Mouse (Mus musculus) erythroid progenitor cell, adult 5-6 weeks (primary cell): ENCODE results near the gene Strip1. TPM values are rescaled to one million over a fixed set of nuclear protein-coding genes. Genes with fewer than 3 reads are reported as not detected.

Source experiments
- ATAC-seq: replicated peaks from 2 replicates; pipeline ENCODE4 v1.8.0; 2016; ENCODE audit warnings: moderate number of reproducible peaks, mild to moderate bottlenecking, moderate TSS enrichment, inconsistent platforms; ENCODE audit not compliant: poor library complexity, low FRiP score, severe bottlenecking
- total RNA-seq, 2 experiments: library from RNA; stranded (forward) in 1 of 2; stranded (reverse) in 1 of 2; fragments of 150-400 nt in 1 of 2; fragments of 186-747, 209-891 nt in 1 of 2; gene quantifications; 2 replicates each; pipeline versions ENCODE4 v1.2.3 to v1.2.4; 2015 to 2017; ENCODE audit warnings: low replicate concordance in 2 of 2

The Strip1 gene
- total RNA-seq, 2 experiments from 2014 or later: 4.8 to 9.6 TPM

DNA sequence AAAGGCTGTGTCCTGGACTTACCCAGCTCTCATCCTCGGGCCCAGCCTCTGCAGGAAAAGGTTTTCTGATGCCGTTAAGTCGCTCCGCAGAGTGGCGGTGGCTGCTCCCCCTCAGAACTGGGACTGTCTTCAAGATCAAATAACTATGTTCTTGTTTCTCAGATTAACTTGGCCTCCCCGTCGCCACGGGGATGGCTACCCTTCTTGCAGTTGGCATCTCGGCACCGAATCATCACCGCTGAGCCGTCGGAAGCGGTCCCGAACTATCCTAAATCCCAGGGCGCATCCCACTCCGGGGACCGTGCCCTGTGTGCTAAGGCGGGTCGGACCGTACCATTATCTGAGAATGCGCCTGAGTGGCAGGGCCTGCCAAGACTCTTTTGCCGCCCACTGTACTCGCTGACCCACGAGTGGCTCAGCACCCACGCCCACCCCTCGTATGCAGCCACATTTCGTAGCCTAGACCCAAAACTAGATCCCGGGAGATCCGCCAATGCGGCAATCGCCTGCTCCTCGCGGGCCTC lies 35.5 kb downstream of the Strip1 start:
- ATAC-seq: no peak

DNA sequence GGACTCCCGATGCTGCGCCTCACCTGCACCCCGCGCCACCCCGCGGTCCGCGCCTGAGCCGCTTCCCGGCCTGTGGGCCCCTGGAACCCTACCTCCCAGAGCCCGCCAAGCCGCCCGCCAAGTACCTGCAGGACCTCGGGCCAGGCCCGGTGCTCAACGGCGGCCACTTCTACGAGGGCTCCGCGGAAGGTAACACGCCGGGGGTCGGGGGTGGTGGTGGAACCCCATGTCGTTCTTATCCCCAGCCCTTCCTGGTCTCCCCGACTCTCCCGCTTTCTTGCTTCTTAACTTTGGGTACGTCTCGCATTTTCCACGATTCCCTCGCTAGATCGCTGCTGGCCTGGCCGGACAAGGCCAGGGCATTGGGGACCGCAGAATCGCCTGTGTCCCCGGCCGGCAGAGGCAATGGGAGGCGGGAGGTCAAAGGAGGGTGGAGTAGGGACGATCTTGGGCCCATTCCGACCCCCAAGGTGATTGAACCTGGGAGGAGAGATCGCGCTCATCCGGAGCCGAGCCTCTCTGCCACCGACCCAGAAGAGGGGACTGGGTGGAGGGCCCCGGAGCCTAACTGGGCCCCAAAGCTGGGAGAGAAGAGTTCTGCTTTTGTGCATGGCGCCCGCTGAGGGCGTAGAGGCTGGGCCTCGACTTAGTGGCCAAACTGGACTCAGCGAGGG lies 36.1 kb downstream of the Strip1 start:
- no peak for ATAC-seq

DNA sequence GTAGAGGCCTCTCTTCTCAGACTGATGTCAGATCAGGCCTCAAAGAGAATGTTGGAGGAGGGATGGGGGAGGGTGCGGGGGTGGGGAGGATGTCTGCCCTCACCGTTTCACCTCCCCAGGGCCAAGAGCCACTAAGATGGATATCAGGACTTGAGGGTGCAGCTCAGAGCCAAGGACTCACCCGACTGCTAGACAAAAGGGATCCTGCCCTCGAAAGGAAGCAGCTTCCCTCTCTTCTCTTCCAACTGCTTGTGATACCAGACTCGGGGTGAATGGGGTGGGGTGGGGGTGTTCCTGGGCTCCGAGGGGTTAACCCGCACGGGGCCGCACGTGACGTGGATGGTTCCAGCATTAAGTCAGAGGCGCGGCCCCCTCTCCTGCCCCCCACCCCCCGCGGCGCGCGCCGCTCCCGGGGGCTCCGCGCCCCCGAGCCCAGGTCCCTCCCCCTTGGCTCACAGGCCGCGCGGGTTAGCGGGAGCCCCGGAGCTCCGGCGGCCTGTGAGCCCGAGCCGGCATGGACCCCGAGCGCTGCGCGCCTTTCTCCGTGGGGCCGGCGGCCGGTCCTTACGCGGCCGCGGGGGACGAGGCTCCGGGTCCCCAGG lies 36.7 kb downstream of the Strip1 start, which contains the start of gene Alx3:
Gene Alx3, plus strand, starts transcription at position 370 of the 602 bp plus-strand sequence.
- ATAC-seq: no peak

- ATAC-seq: no peak
Measured at GRCm38 (mm10) chr3:107593632-107594031, 37.9 kb downstream of the Strip1 start.

DNA sequence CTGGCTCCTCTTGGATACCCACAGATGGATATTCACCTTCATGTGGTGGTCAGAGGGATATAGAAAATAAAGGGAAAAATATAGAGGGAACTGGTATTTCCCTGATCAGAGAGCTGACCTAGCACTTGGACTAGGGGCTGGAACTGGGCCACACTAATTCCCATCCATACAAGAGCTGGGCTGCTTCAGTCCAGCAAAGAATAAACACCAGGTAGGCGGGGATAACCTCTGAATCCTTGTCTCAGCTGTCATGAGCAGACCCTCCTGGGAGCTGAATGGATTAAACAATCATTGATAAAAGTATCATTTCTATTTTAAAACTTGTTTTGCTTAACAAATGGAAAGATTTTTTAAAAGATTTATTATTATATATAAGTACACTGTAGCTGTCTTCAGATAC lies 39.9 kb downstream of the Strip1 start:
- ATAC-seq: no peak

DNA sequence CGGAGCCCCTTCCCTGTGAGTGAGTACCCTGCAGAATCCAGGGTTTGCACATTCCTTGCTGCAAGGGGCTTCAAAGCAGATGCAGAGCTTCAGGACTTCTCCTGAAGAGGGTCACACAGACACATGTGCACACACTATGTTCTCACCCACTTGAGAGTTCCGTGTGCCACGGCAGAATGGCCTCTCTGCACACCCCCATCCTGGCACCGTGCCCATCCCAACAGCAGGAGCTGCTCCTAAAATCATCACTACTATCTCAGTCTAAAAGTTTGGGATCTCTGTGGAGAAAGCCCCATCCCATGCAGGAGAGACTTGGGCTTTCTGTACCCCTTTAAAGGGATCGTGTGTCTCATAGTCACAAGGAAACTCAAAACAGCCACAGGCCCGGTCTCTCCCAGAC lies 45.0 kb downstream of the Strip1 start:
- ATAC-seq: no peak

- no peak for ATAC-seq
Measured at GRCm38 (mm10) chr3:107583893-107584292, 47.6 kb downstream of the Strip1 start.

DNA sequence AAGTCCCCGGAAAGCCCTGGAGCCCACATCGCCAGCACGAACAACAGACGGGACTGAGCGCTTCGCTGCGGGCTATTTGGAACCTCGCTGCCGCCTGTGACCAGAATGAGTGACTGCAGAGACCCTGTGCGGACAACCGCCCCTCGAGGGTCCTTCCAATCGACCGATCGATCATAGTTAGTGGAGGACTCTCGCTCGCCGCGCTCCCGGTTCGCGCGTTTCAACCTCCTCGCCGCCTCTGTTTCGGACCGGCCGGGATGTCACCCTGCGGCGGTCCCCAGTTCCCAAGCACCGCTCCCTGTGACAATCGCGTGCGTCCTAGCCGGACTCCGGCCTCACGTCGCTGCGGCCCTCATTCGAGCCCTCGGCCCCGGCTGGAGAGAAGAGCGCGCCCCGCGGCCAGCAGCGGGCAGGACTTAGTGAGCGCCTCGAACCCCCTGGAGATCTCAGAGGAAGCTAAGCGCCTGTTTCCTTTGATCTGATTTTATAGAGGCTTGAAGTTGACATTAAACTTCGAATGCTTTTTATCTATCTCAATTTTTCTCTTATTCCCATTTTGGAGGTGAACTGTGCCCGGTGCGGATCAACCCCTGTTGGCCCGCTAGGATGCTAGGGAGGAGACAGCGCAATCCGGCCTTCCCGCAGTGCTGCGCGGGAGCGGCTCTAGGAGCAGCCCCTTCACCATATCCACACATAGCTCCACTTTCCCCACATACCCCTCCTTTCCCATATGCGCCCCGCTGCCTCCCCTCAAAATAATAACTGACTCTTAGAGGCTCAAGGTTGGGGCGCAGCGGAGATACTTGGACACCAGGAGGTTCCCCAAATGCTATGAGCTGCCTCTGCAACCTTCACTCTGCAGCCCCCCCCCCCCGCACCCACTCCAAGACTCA lies 48.4 kb downstream of the Strip1 start:
- no peak for ATAC-seq

DNA sequence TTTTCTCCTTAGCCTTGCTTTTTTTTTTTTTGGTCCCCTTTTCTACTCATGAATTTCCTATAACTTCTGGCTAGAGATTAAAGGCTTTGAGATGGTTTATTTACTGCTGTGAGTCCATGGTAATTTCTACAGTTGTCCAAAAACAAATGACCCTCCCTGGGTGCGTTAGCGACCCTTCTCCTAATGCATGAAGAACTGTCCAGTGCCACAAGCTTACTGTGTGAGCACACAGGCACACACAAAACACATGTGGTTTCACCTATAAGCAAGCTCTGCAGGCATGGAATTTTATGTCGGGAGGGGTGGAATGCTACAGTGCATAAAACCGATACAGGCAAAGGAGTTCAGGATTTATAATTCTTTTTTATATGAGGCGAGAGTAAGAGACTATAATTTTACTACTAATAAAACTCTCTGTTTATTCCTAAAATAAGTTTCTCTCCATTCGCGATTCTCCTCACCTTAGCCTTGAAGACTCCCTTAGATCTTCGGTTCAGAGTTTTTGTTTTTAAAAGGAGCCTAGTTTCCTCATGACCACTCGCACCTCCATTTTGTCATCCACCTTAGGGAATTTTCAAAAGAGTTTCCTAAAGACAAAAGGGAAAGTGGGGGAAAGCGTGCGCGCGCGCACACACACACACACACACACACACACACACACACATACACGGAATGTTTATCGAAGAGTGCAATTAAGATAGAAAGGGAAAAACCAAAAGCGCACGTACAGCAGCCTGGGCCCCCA lies 49.2 kb downstream of the Strip1 start:
- ATAC-seq: no peak

- ATAC-seq: no peak
Measured at GRCm38 (mm10) chr3:107581103-107582010, 50.1 kb downstream of the Strip1 start.

- ATAC-seq: 0 out of 2 replicates have a peak, but pooled peaks have one; percentile 30
Measured at GRCm38 (mm10) chr3:107579466-107579865, 52.0 kb downstream of the Strip1 start.

- 0 out of 2 replicates have a peak, but pooled peaks have one; percentile 16 for ATAC-seq
Measured at GRCm38 (mm10) chr3:107577810-107578390, 53.6 kb downstream of the Strip1 start.

GRCm38 (mm10) chr3:107576807-107577206 lies 54.7 kb downstream of the Strip1 start:
- no peak for ATAC-seq

DNA sequence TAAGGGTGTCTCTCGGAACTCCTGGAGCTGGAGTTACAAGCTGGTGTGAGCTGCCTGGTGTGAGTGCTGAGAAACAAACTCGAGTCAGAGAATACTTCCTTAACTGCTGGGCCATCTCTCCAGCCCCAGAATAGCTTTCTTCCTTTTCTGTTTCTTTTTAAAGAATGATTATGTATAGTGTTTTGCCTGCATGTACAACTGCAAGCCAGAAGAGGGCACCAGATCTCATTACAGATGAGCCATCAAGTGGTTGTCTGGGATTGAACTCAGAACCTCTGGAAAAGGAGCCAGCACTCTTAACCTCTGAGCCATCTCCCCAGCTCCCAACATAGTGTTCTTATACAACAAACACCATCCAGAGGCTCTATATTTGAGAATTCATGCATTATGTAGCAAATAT lies 60.3 kb downstream of the Strip1 start:
- no peak for ATAC-seq

GRCm38 (mm10) chr3:107568721-107569120 lies 62.8 kb downstream of the Strip1 start:
- ATAC-seq: no peak

DNA sequence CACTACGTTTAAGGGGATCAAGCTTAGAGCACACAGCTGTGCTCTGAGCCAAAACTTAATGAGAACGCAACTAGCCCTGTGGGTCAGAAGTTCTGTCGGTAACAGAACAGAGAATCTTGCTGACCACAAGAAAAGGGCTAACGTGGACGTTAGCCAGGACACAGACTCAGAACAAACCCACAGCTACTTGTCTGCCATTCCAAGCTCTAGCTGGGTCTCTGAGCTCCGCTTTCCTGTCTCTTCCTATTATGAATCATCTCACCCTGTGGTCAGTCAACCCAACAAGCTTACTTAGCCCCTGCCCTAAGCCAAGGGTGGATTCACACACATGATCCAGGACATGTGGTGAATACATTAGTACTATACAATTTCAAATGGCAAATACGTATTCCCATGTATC lies 63.7 kb downstream of the Strip1 start:
- no peak for ATAC-seq

- ATAC-seq: no peak
Measured at GRCm38 (mm10) chr3:107565331-107565730, 66.2 kb downstream of the Strip1 start.

DNA sequence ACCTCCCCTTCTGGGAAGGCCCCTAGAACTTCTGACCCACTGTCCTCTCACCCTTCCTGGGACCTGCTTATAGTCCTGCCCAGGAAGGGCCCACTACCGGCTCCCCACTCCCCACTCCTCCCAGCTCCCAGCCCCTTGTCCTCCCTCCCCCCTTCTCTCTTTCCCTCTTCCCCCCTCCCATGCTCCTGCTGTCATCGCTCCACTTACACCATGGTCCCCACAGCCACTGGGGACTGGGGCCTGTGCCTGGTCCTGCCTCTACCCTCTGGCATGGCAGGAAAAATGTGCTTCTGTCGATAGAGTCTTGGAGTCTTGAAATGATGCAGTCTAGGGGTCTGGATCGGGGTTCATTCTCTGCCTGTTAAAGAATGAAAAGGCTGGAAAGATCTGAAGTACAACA lies 67.6 kb downstream of the Strip1 start:
- ATAC-seq: no peak
